Mouse (Mus musculus) adrenal gland, adult 8-10 months (tissue): Measurements from ENCODE around the gene Srms. TPM values are rescaled to one million over a fixed set of nuclear protein-coding genes. Genes with fewer than 3 reads are reported as not detected.
"Not testable (repeated sequence)": the region's sequence is repeated elsewhere in the genome, so short reads cannot be mapped to it uniquely, and the experiment has no call there.

Source experiments
- DNase-seq: peaks from one replicate; pipeline ENCODE4 v3.0.0; 2022
- total RNA-seq, 4 experiments: library from RNA; stranded (reverse); gene quantifications; 2 replicates each; pipeline ENCODE4 v1.2.4; 2022

The Srms gene
- total RNA-seq, 4 experiments from 2014 or later = 0.42 to 1.0 (median 0.67) TPM

DNA sequence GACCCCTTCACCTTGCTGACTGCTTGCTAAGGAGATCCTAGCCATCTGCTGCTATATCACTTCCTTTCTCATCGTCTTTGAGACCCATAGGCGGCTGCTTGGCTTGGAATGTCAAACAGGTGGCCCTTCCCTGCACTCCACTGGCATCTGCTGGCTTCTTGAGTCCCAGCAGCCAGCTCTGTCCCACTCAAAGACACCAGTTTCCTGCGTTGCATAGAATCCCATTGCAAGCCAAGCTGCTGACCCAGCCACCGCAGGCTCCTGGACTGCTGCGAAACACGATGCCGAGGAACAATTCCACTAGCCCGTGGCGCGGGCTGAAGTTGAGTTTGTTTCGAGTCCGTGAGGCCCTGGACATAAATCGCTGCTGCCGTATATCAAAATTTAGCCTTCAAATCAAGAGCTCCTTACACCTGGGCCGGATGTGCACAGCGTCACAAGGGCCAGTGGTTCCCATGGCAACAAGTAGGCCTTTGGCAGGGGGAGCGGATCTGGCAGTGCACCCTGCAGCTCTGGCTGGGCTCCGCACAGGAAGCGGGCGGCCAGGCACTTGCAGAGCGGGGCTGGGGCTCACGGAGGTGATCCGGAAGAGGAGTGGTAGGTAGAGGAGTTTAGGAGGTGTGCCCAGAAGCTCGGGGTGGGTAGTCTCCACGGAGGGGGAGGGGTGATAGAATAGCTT lies 6.7 kb upstream of the Srms start, which contains the start of gene Fndc11:
TSS of gene Fndc11 (plus strand) at position 476 of the 679 bp plus-strand sequence.
- DNase-seq = peak; percentile 74

DNA sequence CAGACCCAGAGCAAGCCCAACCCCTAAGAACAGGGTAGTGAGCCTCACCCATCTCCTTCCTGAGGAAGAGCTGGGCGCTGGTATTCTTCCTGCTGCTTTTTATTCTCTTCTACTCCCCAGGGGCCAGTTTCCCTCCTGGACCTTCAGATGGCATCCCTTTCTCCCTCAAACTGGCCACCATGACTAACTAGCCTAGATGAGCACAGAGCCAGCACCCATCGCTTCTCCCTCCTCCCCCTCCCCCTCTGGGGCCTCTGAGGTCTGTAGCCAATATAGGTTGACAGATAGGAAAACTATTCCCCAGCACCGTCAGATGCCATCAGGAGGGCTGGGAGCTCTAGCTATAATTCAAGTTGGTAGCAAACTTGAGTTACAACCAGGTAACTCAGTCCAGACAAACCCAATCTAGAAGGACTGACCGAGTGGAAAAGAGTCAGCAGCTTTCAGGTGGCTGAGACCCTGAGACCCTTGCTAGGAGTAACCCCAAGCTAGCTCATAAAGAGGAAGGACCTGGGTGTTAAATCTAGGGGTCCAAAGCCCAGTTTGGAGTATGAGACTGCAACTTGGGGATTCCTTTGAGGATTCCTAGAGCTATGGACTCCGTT lies 6.0 kb upstream of the Srms start:
- DNase-seq = no peak

DNA sequence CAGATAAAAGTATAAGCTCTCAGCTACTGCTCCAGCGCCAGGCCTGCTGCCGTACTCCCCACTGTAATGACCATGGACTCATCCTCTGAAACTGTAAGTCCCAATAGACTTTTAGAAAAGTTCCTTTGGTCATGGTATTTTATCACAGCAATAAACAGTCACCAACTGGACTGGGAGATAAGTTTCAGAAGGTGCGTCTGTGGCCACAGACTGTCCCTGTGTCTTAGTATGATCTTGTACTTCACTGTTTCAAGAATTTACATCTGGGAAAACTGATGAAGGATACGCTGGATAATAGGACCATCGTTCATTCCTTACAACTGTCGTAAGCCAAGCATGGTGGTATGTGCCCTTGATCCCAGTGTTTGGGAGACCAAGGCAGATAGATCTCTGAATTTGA lies 3.1 kb upstream of the Srms start:
- DNase-seq = no peak

DNA sequence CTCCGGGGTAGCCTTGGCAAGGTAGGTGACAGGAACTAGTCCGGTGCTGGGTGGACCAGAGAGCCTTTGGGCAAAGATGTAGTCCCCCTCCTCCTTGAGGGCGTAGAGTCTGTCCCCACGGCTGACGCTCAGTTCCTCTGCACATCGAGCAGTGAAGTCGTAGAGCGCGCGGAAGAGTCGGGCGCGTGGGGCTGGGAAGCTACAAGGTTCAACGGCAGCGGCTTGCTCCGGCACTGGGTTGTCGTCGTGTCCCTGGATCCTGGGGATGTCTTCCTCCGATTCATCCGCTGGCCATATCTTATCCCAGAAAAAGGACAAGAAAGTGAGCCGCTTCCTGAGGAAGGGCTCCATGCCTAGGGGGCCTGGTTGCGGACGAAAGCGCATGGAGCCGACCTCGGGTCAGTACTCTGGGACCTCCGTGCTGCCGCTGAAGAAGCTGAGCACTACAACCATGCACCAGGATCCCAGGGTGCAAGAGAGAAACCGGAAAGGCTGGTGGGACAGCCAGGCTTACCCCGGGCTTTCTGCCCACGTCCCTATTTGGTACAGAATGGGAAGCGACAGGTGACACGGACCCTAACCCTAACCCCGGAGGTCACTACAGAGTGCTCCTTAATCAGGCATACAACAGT lies 480 bp downstream of the Srms start:
- DNase-seq = no peak

- no peak for DNase-seq
These were observed 6.9 kb downstream of the Srms start for GRCm38 (mm10) chr2:181206118-181206517.

- DNase-seq = no peak
These were observed 7.3 kb downstream of the Srms start for GRCm38 (mm10) chr2:181205678-181206077.

- DNase-seq = no peak
These were observed 10.1 kb downstream of the Srms start for GRCm38 (mm10) chr2:181202886-181203285.

- DNase-seq = no peak
These were observed 10.6 kb downstream of the Srms start, which contains the start of gene Ptk6 for GRCm38 (mm10) chr2:181202422-181202821. Gene Ptk6 (minus strand): TSS chr2:181202789.

DNA sequence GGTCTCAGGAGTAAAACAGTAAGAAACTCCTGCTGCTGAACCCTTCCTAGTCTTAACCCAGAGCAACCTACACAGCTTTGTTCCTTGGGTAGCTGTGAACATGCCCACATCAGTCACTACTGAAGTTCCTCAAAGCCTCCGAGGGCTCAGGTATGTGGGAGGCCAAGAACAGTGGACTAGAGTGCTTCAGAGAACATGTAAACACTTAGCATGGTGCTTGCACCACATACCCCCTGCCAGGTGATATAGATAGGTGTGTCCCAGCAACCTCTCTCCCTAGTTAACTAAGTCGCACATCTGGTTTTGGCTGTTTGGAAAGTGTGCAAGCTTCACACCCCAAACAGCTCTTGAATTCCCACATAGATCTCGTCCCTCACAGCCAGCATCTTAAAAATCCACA lies 11.4 kb downstream of the Srms start:
- DNase-seq = no peak

- DNase-seq = no peak
These were observed 16.2 kb downstream of the Srms start for GRCm38 (mm10) chr2:181196628-181197300.

DNA sequence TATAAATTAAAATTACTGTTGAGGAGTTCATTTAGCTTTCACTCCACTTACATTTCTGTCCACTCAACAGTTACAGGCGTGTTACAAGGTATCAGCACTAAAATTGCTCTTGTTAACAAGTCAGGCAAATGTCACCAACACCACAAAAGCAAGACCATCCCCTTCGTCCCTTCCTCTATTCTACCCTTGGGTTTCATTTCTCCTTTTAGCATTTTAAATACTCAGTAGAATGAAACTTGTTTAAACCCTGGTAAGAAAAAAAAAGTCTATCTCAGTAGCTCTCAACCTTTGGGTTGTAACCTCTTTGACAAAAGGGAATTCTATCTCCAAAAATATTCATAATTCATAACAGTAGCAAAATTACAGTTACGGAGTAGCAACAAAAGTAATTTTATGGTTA lies 19.9 kb downstream of the Srms start:
- DNase-seq = no peak

DNA sequence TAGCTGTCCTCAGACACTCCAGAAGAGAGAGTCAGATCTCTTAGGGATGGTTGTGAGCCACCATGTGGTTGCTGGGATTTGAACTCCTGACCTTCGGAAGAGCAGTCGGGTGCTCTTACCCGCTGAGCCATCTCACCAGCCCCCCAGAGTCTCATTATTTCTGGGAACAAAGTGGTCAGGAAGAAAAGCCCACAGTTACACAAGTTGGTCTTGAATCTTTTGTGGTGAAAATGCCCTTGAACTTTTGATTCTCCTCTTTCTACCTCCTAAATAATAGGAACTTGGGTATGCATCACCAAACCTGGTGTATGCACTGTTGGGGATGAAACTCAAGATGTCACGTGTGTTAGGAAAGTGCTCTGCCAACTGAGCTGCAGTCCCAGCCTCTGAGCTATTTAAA lies 21.0 kb downstream of the Srms start:
- DNase-seq = no peak

GRCm38 (mm10) chr2:181191385-181191784 lies 21.6 kb downstream of the Srms start:
- not testable (repeated sequence) for DNase-seq

GRCm38 (mm10) chr2:181189321-181189720 lies 23.7 kb downstream of the Srms start:
- no peak for DNase-seq

GRCm38 (mm10) chr2:181188681-181189080 lies 24.3 kb downstream of the Srms start:
- no peak for DNase-seq

GRCm38 (mm10) chr2:181187121-181188000 lies 25.6 kb downstream of the Srms start, which contains the start of gene Ppdpf:
Gene Ppdpf (plus strand): TSS chr2:181187247.
- DNase-seq = peak; percentile 95

- DNase-seq = peak; percentile 82
These were observed 26.4 kb downstream of the Srms start for GRCm38 (mm10) chr2:181186635-181187034.

DNA sequence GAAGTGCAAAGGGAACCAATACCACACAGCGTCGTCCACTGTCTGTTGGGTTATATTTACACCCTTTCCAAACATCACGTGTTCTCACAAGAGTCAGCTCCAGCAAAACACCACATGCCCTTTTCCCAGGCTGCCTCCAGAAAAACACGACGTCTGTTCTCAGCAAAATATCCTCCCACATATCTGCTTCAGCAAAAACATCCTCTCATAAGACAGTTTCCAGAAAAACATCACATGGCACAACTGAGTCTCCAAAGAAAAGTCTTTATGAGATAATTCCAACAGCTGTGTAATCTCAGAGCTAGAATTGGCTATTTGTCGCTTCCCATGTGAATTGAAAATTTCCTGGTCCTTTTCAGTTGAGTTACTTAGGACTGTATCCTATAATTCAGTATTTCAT lies 32.1 kb downstream of the Srms start:
- no peak for DNase-seq

DNA sequence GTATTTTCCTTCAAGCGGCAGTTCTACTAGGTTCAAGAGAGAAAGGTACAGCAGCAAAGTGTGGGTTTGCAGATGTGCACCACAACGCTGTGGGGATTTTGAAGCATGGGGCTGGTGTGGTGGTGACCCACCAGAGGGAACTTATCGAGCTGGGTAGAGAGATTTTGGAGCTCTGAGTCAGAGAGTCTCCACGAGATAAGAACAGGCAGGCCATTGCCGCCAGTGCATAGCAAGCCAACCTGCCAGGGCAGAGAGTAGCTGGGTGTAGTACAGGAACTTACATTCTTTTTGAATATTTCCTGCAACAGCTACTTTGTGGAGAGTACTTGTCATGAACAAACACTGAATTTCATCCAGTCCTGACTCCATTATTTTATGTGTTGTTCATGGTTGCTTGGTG lies 34.5 kb downstream of the Srms start:
- DNase-seq = no peak

GRCm38 (mm10) chr2:181178015-181178414 lies 35.0 kb downstream of the Srms start:
- DNase-seq = no peak

GRCm38 (mm10) chr2:181174646-181175045 lies 38.3 kb downstream of the Srms start:
- no peak for DNase-seq

GRCm38 (mm10) chr2:181166469-181166868 lies 46.5 kb downstream of the Srms start:
- no peak for DNase-seq
